Mouse (Mus musculus) spleen, adult 2 months (tissue): Measurements from ENCODE around the gene Anks1.

Source experiments
- CTCF ChIP-seq: fragments of 200-500 bp; IDR thresholded peaks from 2 replicates; pipeline ENCODE4 v1.5.1; 2011; ENCODE audit warnings: mild to moderate bottlenecking, inconsistent platforms; ENCODE audit not compliant: insufficient read depth, insufficient read length, insufficient replicate concordance; ENCODE audit errors: extremely low read depth
- POLR2A ChIP-seq: fragments of 200-500 bp; IDR thresholded peaks from 2 replicates; pipeline ENCODE4 v1.6.1; 2011; ENCODE audit warnings: low read depth, low read length, inconsistent platforms

GRCm38 (mm10) chr17:28063163-28063562, 154.1 kb downstream of the Anks1 start:
- no peak for TF ChIP-seq POLR2A
- no peak for TF ChIP-seq CTCF
